Mouse (Mus musculus): ENCODE results near the gene Sgsh.
"Not testable (repeated sequence)": the region's sequence is repeated elsewhere in the genome, so short reads cannot be mapped to it uniquely, and the experiment has no call there.

Sgsh gene

DNA sequence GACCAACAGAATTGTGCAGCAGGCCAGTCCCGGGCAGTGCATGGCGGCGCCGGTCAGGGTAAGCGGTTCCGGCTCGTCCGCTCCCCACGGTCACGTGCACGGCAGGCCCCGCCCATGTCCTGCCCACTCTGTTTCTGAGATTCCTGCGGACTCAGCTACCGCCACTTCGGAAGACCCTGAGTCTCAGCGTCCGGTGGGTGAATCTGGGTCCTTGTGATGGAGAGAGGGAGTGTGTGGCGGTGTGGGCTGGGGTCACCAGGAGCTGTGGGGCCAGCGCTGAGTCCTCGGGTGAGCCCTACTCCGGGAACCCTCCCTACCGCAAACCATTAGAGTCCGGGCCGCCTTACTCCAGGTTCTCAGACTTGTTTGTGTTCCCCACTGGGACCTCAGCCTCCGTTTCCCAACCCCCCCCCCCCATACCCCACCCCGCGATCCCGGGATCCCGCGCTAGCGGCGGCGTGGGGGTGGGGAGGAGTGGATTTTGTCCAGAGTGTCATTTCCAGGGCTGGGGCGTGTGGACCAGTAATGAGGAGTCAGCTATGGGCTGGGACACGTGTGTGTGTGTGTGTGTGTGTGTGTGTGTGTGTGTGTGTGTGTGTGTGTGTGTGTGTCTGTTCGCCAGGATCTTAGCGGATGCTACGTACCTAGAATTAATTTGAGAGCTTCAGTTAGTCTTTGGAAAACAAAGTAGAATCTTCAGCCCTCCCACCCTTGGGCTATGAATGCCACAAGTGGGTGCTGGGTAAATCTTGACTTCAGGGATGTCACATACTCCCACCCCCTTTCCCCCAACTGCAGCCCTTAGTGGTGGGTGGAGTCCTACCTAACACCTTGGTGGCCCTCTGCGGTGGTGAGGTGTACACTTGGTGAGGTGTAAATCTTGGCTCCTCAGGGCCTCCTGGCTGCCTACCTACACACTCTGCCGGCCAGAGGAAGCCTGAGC lies at the start of gene Sgsh, which contains the start of gene Slc26a11:
Gene Sgsh, minus strand, starts transcription at position 94 of the 943 bp plus-strand sequence.
Gene Slc26a11, plus strand, starts transcription at position 115 of the 943 bp plus-strand sequence.
- peak; percentile 66 to 69 for DNase-seq (ENCODE audit: low spot score in 2 of 2)

DNA sequence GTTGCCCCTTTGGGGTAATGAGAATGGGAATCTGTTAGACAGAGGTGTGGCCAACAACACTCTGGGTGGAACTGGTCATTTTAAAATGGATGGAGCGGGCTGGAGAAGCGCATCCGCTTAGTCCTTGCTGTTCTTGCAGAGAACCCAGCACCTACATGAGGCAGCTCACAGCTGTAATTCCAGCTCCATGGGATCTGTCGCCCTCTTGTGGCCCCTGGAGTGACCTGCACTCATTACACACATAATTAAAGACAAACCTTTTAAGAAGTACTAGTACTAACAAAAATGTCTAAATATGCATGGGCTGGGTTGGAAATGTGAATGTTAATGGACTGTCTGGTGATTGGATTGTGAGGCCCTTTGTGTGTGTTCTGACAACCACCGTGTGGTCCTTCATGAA lies 49.3 kb upstream of the Sgsh start:
- DNase-seq (ENCODE audit: low spot score in 2 of 2) = no peak

DNA sequence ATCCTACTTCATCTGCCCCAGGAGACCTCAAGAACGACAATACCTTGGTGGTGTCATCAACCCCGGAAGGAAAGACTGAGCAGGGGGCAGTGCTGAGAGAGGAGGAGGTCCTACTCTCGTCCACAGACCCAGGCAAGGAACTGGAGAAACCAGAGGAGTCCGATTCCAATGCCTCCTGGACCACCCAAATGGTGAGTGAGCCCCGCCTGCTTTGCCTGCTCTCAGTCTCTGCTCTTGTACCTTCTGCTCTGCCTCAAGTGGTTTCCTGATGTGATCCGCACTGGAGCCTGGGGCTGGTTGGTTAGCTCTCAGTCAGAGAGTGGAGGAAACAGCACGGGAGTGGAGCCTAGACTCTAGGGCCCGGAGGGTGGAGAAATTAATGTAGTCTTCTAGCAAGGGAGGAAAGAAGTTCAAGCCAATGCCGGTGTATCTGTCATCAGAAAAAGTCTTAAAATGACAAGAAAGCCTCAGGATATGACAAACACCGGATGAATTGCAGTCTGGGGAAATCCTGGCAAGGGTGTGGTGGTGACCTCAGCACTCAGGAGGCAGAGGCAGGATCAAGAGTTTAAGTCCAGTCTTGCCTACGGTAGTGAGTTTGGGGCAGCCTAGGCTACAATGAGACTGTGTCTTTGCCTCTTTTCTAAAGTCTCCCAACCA lies 47.3 kb upstream of the Sgsh start:
- no peak for DNase-seq (ENCODE audit: low spot score in 2 of 2)

DNA sequence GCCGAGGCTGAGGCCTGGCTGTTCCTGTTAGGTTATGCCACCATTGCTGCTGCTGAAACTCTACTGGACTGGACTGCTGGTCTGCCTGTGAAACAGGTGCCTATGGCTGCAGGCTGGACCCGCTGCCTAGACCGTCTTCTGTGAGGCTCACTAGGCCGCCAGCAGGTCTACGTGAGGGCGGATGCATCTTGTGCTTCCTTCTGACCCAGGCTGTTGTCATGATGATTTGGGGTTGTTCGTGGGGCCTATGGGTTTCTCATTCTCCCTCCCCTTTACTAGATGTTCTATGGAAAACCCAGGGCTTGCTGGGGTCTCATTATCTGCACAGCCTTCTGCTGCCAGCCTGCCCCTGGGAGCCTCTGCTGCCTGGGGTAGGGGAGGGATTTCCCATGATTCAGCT lies 41.1 kb upstream of the Sgsh start:
- no peak for DNase-seq (ENCODE audit: low spot score in 2 of 2)

DNA sequence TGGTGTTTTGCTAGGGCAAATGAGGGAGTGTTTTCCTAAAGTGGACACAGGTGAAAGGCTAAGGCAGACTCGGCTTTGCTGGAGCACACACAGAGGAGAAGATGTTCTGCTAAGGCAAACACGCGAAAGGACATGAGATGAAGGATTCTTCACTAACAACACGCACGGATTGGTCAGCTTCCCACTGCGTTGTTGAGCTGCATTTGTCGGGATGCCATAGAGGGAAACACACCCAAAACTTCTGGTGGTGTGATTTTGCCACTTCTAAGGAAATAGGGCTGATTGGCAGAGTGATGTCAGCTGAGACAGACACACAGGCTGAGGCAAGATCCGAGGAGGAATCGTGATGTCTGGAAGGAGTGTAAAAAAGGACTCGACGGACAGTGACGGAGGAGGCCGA lies 40.6 kb upstream of the Sgsh start:
- DNase-seq (ENCODE audit: low spot score in 2 of 2) = no peak

DNA sequence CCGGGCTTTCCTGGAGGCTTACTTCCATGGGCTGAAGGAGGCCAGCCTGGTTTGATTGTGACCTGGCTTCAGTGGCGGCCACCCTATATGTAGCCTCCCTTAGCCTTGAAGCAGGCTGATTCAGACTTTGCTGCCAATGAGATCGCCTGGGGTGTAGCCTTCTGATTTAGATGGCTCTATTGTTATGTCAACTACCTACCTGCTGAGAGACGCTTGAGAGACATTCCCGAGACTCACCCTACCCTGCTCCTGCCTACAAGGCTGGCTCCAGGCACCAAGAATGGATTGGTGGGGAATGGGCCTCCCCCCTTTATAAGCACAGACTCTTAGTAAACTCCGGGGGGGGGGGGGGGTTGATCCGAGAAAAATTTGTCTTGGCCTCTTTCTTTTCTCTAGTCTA lies 40.1 kb upstream of the Sgsh start:
- DNase-seq (ENCODE audit: low spot score in 2 of 2) = no peak

DNA sequence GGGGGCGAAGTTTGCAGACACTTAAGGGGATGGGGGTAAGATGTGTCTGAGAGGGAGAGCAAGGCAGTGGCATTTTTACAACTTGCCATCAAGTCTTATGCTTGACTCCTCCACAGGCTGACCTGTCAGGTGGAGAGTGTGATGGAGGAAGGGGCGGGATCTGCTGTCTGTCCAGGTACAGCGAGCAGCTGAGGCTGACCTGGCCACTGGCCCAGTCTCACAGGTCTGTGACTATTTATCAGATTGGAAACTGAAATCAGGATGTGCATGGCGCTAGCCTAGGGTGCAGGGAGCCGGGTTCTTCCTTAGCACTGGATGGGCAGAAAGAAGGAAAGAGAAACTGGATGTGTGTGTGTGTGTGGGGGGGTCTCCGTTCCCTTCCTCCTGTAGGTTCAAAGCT lies 38.9 kb upstream of the Sgsh start:
- no peak for DNase-seq (ENCODE audit: low spot score in 2 of 2)

DNA sequence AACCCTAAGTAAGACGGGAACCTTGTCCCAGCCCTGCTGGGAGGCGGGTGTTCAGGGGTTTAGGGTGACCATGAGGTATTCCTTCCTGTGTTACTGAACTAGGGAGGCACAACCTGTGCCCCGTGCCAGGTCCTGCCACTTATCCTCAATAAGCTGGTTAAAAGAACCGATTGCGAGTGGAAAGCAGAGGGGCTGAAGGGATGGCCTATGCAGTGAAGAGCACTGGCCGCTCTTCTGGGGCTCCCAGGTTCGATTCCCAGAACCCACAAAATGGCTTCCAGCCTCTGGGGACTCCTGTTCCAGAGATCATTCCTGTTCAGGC lies 38.1 kb upstream of the Sgsh start:
- no peak for DNase-seq (ENCODE audit: low spot score in 2 of 2)

DNA sequence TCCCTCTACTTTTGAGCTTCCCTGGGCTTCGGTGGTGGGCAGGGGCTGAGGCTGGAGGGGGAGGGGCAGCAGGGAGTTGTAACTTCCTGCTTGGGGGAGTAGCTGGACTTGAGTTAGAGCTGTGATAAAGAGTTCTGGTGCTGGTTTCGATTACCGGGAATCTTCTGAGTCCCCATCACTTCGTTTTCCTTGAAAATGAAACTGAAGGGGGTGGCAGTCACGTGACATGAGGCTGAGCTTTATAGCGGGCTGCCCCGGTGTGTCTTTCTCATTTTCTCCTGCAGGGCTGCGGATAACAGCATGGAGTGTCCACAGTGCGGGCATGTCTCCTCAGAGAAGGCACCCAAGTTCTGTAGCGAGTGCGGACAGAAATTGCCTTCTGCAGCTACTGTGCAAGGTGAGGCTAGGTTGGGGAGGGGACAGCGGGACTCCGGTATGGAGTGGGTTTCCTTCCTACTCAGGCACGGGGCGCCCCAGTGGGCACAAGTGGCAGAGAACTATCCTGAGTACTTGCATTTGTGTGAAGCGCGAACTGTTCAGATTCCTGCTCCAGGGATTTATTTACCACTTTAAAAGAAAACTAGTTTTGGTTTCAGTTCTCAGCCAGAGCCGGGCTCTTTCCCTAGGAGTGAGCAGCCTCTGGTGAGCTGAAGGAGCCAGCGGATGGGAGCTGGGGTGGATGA lies 37.6 kb upstream of the Sgsh start, which contains the start of gene Rnf213:
Gene Rnf213, plus strand, starts transcription at position 301 of the 683 bp plus-strand sequence.
- DNase-seq (ENCODE audit: low spot score in 2 of 2) = peak in 1 of 2 experiments; percentile 11

DNA sequence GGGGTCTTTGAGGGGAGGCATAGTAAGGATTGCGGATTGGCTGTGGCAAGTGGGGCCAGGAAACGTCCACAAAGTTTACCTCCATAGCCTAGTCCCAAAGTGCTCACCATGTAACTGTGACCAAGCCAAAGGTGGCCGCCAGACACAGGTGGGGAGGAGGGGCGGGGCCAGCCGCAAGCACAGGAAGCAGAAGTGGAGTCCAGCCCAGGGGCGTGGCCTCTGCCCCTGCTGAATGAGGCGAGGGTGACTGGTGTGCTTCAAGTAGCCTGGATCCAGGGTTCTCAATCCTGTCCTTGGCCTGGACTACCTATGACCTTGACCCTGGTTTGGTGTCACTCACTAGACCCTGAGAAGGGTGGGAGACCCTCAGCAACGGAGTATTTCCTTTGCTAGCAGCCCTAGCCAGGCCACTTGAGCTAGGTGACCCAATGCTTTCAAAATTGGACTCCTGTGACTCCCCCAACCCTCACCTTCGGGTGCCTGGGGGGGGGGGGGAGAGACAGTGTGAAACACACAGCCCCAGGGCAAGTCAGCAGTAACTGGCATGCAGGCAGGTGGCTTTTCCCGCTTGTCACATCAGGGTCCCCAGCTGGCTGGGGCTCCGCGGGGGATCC lies 36.8 kb upstream of the Sgsh start:
- no peak for DNase-seq (ENCODE audit: low spot score in 2 of 2)

DNA sequence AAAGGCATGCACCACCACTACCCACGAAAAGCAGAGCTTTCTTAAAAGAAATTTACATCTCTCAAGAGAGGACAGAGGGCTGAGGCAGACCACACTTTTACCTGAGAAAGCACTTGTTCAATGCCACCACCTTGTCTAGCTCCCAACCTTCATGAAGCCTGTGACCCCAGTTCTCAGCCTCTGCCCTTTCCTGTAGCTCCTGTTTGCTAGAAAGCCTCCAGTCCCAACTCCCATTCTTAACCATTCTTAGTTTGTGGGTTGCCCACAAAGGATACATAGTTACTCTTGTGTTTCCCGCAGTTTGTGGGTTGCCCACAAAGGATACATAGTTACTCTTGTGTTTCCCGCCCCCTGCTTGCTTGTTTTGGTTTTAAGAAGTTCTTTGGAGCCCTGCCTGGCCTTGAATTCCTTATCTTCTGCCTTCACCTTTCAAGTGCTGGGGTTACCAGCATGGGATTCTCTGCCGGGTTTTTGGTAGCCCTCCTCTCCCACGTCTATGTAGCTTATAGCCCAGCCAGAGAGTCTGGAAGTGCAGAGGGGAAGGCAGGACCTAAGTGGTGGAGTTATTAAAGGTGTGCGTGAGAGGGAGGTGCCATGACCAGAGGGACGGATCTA lies 36.2 kb upstream of the Sgsh start:
- no peak for DNase-seq (ENCODE audit: low spot score in 2 of 2)

DNA sequence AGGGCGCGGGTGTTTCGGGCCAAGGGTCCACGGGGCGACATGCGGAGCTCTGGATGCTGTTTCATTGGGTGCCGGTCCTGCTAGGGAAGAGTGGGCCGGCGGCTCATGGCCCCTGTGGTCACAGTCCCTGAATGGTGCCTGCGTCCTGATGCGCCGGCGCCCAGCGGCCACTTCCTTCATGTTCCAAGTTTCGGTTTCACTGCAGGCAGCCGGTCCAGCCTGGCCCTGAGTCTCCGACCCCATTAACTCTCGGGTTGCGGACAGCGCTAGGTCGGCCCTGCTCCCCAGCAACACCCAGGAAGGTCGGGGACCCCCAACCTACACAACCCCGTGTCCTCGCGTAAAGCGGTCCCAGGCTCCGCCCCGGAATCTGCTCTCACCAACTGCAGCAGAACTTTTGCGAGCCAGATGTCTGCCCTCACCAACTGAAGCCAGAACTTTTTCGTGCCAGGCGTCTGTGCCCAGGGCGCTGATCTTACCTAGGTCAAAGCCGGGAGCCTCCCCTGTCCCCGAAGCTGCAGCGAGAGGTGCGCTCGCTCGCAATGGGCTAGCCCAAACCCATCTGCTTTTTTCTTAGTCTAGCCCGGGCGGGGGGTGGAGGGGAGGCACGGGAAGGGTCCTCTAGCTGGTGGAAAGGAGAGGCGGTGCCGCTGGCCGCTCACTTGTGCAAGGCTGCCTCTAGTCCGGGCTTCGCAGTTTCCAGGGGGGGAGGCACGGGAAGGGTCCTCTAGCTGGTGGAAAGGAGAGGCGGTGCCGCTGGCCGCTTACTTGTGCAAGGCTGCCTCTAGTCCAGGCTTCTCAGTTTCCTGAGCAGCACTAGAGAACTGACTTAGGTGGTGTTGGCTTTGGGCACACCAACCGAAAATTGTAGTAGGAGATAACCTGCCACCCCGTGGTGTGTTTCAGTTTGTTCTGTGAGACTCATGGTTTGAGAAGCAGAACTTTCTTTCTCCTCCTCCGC lies 35.2 kb upstream of the Sgsh start:
- DNase-seq (ENCODE audit: low spot score in 2 of 2) = peak; percentile 9 to 12

DNA sequence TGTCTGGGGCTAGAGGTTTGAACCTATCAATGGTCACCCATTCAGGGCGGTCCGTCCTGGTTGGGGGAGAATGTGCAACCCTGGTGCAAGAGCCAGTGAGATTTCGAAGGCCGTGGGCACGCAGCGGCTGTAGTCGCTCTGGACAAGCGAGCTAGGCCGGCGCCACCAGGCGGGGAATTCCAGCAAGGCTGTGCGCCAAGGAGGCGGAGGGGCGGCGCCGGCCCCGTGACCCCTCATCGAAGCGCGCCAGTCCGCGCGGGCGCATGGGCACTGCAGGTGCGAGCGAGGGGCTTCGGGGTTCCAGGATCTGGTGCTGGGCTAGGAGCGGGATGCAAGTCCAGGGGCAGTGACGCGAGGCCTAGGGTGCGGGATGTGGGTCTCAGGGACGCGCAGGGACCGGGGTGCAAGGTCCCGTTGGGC lies 34.5 kb upstream of the Sgsh start:
- peak; percentile 5 to 20 for DNase-seq (ENCODE audit: low spot score in 2 of 2)

DNA sequence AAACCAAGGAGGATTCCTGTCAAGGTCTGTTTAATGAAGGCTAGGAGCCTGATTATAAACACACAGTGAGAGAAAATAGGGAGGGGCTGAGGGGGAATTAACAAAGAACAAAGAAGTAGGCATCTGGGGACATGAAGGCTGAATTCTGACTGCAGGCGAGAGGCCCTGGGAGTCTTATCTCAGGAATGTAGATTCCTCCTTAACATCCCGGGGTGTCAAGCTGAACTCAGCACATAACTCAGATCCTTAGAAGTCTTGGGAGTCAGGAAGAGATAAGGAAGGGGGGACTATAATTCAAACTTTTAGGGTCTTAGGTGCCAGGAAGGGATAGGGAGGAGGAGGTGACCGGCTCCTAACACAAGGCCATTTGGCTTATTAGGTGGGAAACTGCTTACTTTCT lies 31.9 kb upstream of the Sgsh start:
- DNase-seq (ENCODE audit: low spot score in 2 of 2) = not testable (repeated sequence)

DNA sequence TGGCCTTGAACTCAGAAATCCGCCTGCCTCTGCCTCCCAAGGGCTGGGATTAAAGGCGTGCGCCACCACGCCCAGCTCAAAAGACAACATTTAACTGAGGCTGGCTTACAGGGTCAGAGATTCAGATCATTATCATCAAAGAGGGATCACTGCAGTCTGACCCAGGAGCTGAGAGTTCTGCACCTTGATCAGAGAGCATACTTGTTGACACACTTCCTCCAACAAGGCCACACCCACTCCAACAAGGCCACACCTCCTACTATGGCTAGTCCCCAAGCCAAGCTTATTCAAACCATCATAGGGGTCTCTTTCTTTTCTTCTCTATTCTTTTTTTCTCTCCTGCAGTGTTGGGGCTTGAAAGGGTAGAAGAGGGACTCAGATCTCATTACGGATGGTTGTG lies 31.0 kb upstream of the Sgsh start:
- DNase-seq (ENCODE audit: low spot score in 2 of 2) = no peak

DNA sequence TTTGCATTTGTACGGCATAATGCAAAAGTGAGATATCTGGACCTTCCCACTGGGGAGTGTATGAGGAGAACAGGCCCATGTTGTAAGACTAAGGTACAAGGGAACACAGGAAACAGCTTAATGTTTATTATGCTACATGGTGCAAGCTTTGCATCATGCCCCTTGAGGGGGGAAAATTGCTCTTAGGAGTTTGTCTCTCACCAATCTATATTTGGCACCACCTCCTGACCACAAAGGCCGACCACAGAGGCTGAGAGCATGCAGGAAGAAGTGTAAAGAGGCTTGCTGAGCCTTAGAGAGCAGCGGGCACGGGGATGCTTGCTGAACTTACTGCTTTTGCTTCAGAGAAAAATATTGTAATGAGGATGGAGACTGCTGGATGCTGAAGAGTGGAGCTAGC lies 29.6 kb upstream of the Sgsh start:
- DNase-seq (ENCODE audit: low spot score in 2 of 2) = no peak

DNA sequence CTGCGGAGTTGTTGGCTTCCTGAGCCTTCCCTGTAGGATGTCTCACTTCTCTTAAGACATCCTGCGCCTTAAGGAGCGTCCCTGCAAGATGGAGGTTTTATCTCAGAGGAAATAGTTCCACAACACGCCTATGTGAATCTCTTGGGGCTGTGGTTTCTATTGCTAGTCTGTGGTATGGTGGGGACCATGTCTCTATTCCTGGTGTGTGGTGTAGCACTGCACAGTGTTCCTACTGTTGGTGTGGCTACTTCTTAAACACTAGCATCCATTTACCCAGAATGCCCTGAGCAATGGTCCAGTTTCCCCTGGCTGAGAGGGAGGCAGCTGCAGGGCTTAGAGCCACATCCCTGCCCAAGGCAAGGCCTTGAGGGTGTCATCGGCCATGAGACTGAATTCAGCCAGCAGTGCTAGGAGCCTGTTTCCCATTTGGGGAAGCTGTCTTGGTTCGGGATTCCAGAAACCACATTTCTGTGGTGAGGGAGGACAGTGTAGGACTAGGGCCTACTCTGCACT lies 27.1 kb upstream of the Sgsh start:
- DNase-seq (ENCODE audit: low spot score in 2 of 2) = no peak

DNA sequence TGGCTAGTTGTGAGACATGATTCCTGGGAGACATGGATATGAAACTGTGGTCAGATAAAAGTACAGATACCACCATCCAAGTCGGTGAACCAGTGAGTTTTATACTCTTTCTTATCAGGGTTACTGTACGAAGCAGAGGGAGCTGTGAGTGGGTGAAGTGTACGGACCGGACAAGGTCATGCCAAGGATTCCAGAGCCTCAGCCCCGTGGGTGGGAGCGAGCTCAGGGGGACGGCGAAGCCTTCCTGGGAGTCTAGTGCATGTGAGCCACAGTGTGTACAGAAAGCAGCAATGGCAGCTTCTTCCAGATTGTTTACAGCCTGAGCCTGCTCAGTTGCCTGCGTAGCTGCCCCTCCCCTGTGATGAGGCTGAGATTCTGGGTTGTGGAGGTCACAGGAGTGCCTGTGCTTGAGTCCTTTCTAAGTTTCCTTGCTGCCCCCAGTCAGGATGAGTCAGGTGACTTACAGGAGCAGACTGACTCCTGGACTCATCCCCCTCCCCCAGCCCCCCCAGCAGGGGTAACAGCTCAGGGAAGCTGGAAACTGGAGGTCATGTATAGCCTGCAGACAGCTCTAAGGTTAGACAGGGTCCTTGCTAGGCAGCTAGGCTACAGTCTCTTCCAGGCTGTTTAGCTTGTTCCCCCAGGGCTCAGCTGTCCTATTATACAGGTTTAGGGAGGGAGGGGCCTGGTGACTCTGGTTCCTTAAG lies 26.4 kb upstream of the Sgsh start:
- DNase-seq (ENCODE audit: low spot score in 2 of 2) = no peak

DNA sequence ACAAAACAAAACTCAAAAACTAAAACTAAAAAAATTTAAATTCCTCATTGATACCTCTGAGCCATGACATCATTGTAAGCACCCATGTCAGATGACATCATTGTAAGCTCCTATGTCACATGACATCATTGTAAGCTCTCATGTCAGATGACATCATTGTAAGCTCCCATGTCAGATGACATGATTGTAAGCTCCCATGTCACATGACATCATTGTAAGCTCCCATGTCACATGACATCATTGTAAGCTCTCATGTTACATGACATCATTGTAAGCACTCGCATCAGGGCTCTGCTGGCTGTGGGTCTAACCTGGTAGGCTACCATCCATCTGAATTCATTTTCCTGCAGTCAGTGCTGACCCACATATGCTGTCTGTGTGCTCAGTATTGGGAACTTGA lies 23.2 kb upstream of the Sgsh start:
- DNase-seq (ENCODE audit: low spot score in 2 of 2) = no peak

DNA sequence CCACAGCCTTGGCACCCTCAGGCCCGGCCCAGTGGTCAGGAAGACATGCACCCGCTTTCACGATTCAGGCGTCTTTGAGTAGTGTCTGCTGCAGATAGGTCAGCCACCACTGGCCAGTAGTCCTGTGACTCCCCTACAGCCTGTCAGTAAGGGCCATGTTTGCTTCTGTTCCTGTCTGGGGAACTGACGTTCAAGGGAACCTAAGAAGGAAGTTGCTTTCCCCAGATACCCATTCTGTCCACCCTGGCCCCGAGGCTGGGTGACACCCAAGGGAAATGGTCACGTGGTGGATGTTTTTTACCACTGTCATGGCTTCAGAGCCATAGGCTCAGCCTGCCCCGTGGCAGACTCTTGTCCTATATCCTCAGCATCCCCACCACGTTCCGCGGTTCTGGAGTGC lies 22.0 kb upstream of the Sgsh start:
- DNase-seq (ENCODE audit: low spot score in 2 of 2) = no peak
